Mouse (Mus musculus) ES-Bruce4 (cell line): ENCODE results near the gene Lrig1. TPM values are rescaled to one million over a fixed set of nuclear protein-coding genes. Genes with fewer than 3 reads are reported as not detected.

Experiments
- H3K27ac ChIP-seq: 2 replicates; pipeline ENCODE4 v1.5.1; 2012; ENCODE audit warnings: low read length, inconsistent platforms; ENCODE audit not compliant: insufficient read depth
- H3K27me3 ChIP-seq: 2 replicates; pipeline ENCODE4 v1.6.1; 2012; ENCODE audit warnings: mild to moderate bottlenecking, low read length, inconsistent platforms; ENCODE audit not compliant: control insufficient read depth, poor library complexity, insufficient read depth, severe bottlenecking
- H3K36me3 ChIP-seq: 2 replicates; pipeline ENCODE4 v1.6.1; 2012; ENCODE audit warnings: inconsistent platforms, mild to moderate bottlenecking, low read length, moderate library complexity; ENCODE audit not compliant: control insufficient read depth, poor library complexity, insufficient read depth, severe bottlenecking
- H3K4me1 ChIP-seq: one replicate; pipeline ENCODE4 v1.8.1; 2011; ENCODE audit warnings: low read length; ENCODE audit not compliant: control insufficient read depth, insufficient read depth
- H3K4me3 ChIP-seq: 2 replicates; pipeline ENCODE4 v1.5.1; 2011; ENCODE audit warnings: low read depth, mild to moderate bottlenecking, low read length
- H3K9ac ChIP-seq: 2 replicates; pipeline ENCODE4 v1.6.1; 2012; ENCODE audit warnings: low read depth, mild to moderate bottlenecking, inconsistent platforms; ENCODE audit not compliant: poor library complexity, severe bottlenecking
- H3K9me3 ChIP-seq: replicated peaks from 2 replicates; pipeline ENCODE4 v1.6.1; 2012; ENCODE audit warnings: mild to moderate bottlenecking, low read length, inconsistent platforms; ENCODE audit not compliant: control insufficient read depth, poor library complexity, insufficient read depth, severe bottlenecking
- CTCF ChIP-seq: IDR thresholded peaks from one replicate; pipeline ENCODE4 v1.8.1; 2011; ENCODE audit warnings: low read depth, low read length
- EP300 ChIP-seq: IDR thresholded peaks from 2 replicates; pipeline ENCODE4 v1.6.1; 2011; ENCODE audit warnings: low read depth, low read length; ENCODE audit not compliant: insufficient read depth
- POLR2A ChIP-seq: IDR thresholded peaks from one replicate; pipeline ENCODE4 v1.8.1; 2011; ENCODE audit warnings: low read length; ENCODE audit not compliant: insufficient read depth
- polyA plus RNA-seq: library from polyadenylated mRNA; stranded (reverse); fragments of >200 nt; gene quantifications from 2 replicates; pipeline ENCODE4 v1.2.4, GENCODE M21; 2011; ENCODE audit warnings: low read depth; ENCODE audit not compliant: missing spikeins, insufficient read depth, insufficient read length

Lrig1 gene
- polyA plus RNA-seq, 1 experiment: 7.3 TPM

DNA sequence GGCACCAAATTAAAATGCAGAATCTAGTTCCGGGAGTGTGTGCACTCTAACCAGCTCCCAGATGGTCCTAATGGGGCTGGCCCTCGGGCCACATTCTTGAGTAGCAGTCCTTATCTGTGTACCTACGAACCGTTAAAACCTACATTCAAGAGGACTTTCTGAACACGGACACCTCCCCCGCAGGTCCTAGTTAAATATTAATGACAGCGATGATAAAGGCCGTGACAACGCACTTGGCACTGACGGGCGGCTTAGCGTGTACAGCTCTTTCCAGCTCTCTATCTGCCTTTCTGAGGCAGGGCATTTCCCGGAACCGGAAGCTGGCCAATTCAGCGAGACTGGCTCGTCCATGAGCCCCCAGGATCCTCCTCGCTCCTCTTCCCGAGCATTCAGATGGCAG, 29.9 kb upstream of the Lrig1 start:
- Histone ChIP-seq H3K36me3 (no peaks in the 10 kb centered on the region), H3K9ac (no peak overlapping the region), H3K4me1 (peaks cover 2% of the 10 kb centered on the region), H3K4me3 (no peak overlapping the region), H3K9me3 (no peaks in the 10 kb centered on the region), H3K27ac (no peak overlapping the region), H3K27me3 (no peaks in the 10 kb centered on the region)
- no peak for TF ChIP-seq CTCF
- TF ChIP-seq POLR2A: no peak
- TF ChIP-seq EP300: no peak

DNA sequence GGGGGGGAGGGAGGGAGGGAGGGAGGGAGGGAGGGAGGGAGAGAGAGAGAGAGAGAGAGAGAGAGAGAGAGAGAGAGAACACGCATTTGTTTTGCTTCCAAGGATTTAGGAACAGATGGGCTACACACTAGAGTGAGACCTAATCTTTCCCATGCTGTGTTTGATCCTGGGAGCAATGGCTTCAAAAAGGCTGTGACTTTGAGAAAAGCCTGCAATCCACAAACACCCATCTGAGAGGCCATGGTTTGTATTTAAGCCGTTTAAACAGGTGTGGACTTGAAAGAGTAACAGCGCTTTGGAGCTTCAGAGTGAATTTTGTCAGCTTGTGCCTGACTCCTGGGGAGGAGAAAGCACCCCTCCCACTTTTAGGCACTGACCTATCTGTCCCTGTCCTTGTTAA, 29.2 kb upstream of the Lrig1 start:
- H3K9me3 ChIP-seq: no peaks in the 10 kb centered on the region
- no peaks in the 10 kb centered on the region for H3K27me3 ChIP-seq
- no peaks in the 10 kb centered on the region for H3K36me3 ChIP-seq
- H3K9ac ChIP-seq: no peak overlapping the region
- no peak overlapping the region for H3K4me3 ChIP-seq
- TF ChIP-seq EP300 (no peak), POLR2A (no peak), CTCF (no peak)
- no peak overlapping the region for H3K27ac ChIP-seq
- peaks cover 2% of the 10 kb centered on the region for H3K4me1 ChIP-seq

DNA sequence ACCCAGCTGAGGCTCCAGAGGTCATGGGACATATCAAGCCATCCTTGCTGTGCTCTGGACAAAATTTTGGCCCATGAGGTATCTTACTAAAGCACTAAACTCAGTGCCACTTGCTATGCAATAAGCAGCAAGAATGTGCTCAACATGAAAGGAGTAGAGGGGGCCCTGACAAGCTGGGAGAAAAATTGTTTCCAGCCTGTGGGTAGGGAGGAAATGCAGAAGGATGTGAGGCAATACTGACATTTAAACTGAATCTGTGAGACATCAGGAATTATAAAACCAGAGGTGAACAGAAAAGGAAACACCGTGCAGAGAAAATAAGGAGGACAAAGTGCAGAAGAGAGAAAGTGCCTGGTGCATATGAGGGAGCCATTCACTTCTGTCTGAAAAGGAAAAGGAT, 24.7 kb upstream of the Lrig1 start:
- H3K27ac ChIP-seq: no peak overlapping the region
- H3K9ac ChIP-seq: no peak overlapping the region
- H3K4me3 ChIP-seq: no peak overlapping the region
- TF ChIP-seq EP300 (no peak), POLR2A (no peak), CTCF (no peak)
- no peaks in the 10 kb centered on the region for H3K9me3 ChIP-seq
- peaks cover 2% of the 10 kb centered on the region for H3K4me1 ChIP-seq
- no peaks in the 10 kb centered on the region for H3K27me3 ChIP-seq
- H3K36me3 ChIP-seq: no peaks in the 10 kb centered on the region

DNA sequence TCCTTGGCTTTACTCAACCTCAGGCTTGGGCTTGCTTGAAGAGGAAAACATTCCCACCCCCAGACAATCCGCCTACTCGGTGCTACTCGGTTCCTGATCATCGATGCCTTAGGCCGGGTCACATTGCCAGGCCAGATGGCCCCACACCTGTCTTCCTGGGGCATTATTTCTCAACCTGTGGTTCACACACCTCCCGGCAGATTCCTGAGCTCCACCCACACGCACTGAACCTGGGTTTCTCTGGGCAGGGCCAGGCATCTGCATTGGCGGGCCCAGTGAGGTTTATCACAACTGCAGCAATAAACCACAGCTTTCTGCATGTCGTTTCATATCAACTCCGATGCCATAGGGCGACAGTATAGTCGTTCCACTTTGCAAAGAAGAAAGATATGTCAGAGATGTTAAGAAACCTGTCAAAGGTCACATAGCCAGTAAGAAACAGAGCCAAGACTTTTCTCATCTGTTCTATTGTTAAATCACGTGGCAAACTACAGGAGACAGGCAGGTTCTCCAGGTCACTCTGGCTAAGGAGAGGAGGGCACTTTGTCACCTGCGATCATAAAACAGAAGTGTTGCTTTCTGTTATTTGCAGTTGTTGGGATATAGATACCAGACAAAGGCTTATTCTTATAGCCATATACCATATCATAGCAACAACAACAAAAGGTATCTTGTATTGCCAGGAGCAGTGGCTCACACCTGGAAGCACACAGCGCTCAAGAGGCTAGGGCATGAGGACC, 18.8 kb upstream of the Lrig1 start:
- Histone ChIP-seq H3K27ac (no peak overlapping the region), H3K9ac (no peak overlapping the region), H3K4me3 (no peak overlapping the region), H3K27me3 (no peaks in the 10 kb centered on the region), H3K4me1 (no peaks in the 10 kb centered on the region), H3K9me3 (no peaks in the 10 kb centered on the region), H3K36me3 (no peaks in the 10 kb centered on the region)
- TF ChIP-seq EP300: no peak
- no peak for TF ChIP-seq CTCF
- TF ChIP-seq POLR2A: no peak

DNA sequence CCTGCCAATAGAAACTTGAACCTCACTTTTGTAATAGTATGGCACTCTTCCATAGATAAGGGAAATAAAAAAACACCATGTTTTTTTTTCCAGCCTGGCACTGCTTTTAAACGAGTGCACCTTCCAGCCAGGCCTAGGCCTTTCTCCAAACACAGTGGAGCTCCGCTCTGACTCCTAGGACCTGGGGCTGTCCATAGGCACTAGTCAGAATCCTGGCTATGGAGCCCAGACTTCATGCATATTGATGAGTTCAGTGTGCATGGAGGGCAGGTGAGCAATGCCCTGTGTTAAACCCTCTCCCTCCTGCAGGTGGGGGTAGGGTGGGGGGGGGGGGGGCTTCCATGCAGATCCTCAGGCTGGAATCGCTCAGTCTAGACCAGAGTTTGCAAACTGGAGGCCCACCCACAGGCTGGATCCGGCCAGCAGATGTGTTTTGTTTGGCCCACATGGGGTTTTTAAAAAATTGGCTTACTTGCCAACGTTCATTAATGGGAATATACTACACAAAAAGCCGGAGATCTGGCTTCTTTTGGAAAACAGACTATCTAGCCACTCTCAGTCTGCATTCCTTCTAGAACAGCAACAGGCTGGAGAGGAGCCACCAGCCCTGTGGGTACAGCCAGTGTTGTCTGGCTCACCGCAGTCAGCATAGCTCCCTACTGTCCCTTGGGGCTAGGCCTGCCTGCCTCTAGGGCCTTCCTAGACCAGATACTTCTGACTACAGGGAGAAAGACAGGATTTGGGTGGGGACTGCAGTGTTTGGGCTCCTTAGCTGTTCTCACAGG, 17.9 kb upstream of the Lrig1 start:
- Histone ChIP-seq H3K4me3 (no peak overlapping the region), H3K9me3 (no peaks in the 10 kb centered on the region), H3K27me3 (no peaks in the 10 kb centered on the region), H3K9ac (no peak overlapping the region), H3K27ac (no peak overlapping the region), H3K36me3 (no peaks in the 10 kb centered on the region), H3K4me1 (no peaks in the 10 kb centered on the region)
- TF ChIP-seq CTCF (no peak), EP300 (no peak), POLR2A (no peak)

DNA sequence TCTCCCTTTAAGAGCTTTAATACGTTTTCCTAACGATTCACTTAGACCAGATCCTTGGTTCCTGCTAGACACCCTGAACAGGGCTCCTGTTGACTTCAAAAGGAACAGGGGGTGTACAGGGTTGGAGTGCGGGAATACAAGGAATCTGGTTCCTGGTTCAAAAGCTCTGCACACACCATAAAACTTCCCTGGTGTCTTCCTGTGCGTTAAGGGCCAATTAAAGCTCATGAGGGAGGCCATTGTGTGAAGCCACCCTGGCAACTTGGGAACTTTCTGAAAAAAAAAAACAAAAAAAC, 15.6 kb upstream of the Lrig1 start:
- Histone ChIP-seq H3K9ac (no peak overlapping the region), H3K27ac (no peak overlapping the region), H3K4me3 (no peak overlapping the region), H3K4me1 (no peaks in the 10 kb centered on the region), H3K9me3 (no peaks in the 10 kb centered on the region), H3K27me3 (no peaks in the 10 kb centered on the region), H3K36me3 (no peaks in the 10 kb centered on the region)
- TF ChIP-seq CTCF: no peak
- TF ChIP-seq EP300: no peak
- TF ChIP-seq POLR2A: no peak
